Mouse (Mus musculus): ENCODE results near the gene Rapgef4. TPM values are rescaled to one million over a fixed set of nuclear protein-coding genes. Genes with fewer than 3 reads are reported as not detected.
A peak's percentile ranks its signal among the peaks of the same experiment; 100 is the strongest.

The Rapgef4 gene
- total RNA-seq, 2 experiments from 2014 or later = 281 to 297 TPM

GRCm38 (mm10) chr2:72221706-72222105, 240.7 kb downstream of the Rapgef4 start:
- no peak for DNase-seq (ENCODE audit: extremely low spot score in 1 of 2, low spot score in 1 of 2)

GRCm38 (mm10) chr2:72222276-72222675, 241.2 kb downstream of the Rapgef4 start:
- DNase-seq (ENCODE audit: extremely low spot score in 1 of 2, low spot score in 1 of 2) = no peak

GRCm38 (mm10) chr2:72222736-72223455, 241.9 kb downstream of the Rapgef4 start:
- DNase-seq (ENCODE audit: extremely low spot score in 1 of 2, low spot score in 1 of 2) = no peak

- no peak for DNase-seq (ENCODE audit: extremely low spot score in 1 of 2, low spot score in 1 of 2)
Measured at GRCm38 (mm10) chr2:72223479-72223878, 242.4 kb downstream of the Rapgef4 start.

GRCm38 (mm10) chr2:72226006-72226405, 245.0 kb downstream of the Rapgef4 start:
- DNase-seq (ENCODE audit: extremely low spot score in 1 of 2, low spot score in 1 of 2) = no peak

GRCm38 (mm10) chr2:72227416-72227815, 246.4 kb downstream of the Rapgef4 start:
- no peak for DNase-seq (ENCODE audit: extremely low spot score in 1 of 2, low spot score in 1 of 2)

GRCm38 (mm10) chr2:72228881-72229280, 247.8 kb downstream of the Rapgef4 start:
- DNase-seq (ENCODE audit: extremely low spot score in 1 of 2, low spot score in 1 of 2) = no peak

- no peak for DNase-seq (ENCODE audit: extremely low spot score in 1 of 2, low spot score in 1 of 2)
Measured at GRCm38 (mm10) chr2:72230545-72230944, 249.5 kb downstream of the Rapgef4 start.

- DNase-seq (ENCODE audit: extremely low spot score in 1 of 2, low spot score in 1 of 2) = no peak
Measured at GRCm38 (mm10) chr2:72234085-72234484, 253.0 kb downstream of the Rapgef4 start.

GRCm38 (mm10) chr2:72234943-72235342, 253.9 kb downstream of the Rapgef4 start:
- DNase-seq (ENCODE audit: extremely low spot score in 1 of 2, low spot score in 1 of 2) = peak; percentile 43 to 62

GRCm38 (mm10) chr2:72235361-72235901, 254.4 kb downstream of the Rapgef4 start:
- DNase-seq (ENCODE audit: extremely low spot score in 1 of 2, low spot score in 1 of 2) = peak in 1 of 2 experiments; percentile 20

GRCm38 (mm10) chr2:72238421-72238820, 257.4 kb downstream of the Rapgef4 start:
- no peak for DNase-seq (ENCODE audit: extremely low spot score in 1 of 2, low spot score in 1 of 2)

- DNase-seq (ENCODE audit: extremely low spot score in 1 of 2, low spot score in 1 of 2) = no peak
Measured at GRCm38 (mm10) chr2:72238925-72239324, 257.9 kb downstream of the Rapgef4 start.

- no peak for DNase-seq (ENCODE audit: extremely low spot score in 1 of 2, low spot score in 1 of 2)
Measured at GRCm38 (mm10) chr2:72239456-72239855, 258.4 kb downstream of the Rapgef4 start.

- DNase-seq (ENCODE audit: extremely low spot score in 1 of 2, low spot score in 1 of 2) = no peak
Measured at GRCm38 (mm10) chr2:72239993-72240392, 259.0 kb downstream of the Rapgef4 start.

- DNase-seq (ENCODE audit: extremely low spot score in 1 of 2, low spot score in 1 of 2) = no peak
Measured at GRCm38 (mm10) chr2:72240691-72241090, 259.7 kb downstream of the Rapgef4 start.

- no peak for DNase-seq (ENCODE audit: extremely low spot score in 1 of 2, low spot score in 1 of 2)
Measured at GRCm38 (mm10) chr2:72241714-72242472, 260.9 kb downstream of the Rapgef4 start.

- no peak for DNase-seq (ENCODE audit: extremely low spot score in 1 of 2, low spot score in 1 of 2)
Measured at GRCm38 (mm10) chr2:72242910-72243675, 262.1 kb downstream of the Rapgef4 start.

GRCm38 (mm10) chr2:72245631-72246030, 264.6 kb downstream of the Rapgef4 start:
- no peak for DNase-seq (ENCODE audit: extremely low spot score in 1 of 2, low spot score in 1 of 2)

GRCm38 (mm10) chr2:72246376-72246775, 265.3 kb downstream of the Rapgef4 start:
- no peak for DNase-seq (ENCODE audit: extremely low spot score in 1 of 2, low spot score in 1 of 2)

GRCm38 (mm10) chr2:72247819-72248218, 266.8 kb downstream of the Rapgef4 start:
- no peak for DNase-seq (ENCODE audit: extremely low spot score in 1 of 2, low spot score in 1 of 2)

Data from layer of hippocampus, postnatal 25 days (tissue).